Mouse (Mus musculus) erythroblast, adult 5-6 weeks (primary cell): ENCODE data around the gene Tgfbr3. TPM values are rescaled to one million over a fixed set of nuclear protein-coding genes. Genes with fewer than 3 reads are reported as not detected.

Experiments
- ATAC-seq: replicated peaks from 2 replicates; pipeline ENCODE4 v1.8.0; 2016; ENCODE audit warnings: moderate number of reproducible peaks, mild to moderate bottlenecking, moderate TSS enrichment, inconsistent platforms; ENCODE audit not compliant: poor library complexity, low FRiP score, severe bottlenecking
- total RNA-seq, 2 experiments: library from RNA; stranded (forward) in 1 of 2; stranded (reverse) in 1 of 2; fragments of 150-400 nt in 1 of 2; fragments of 200-764, 138-1000 nt in 1 of 2; gene quantifications; 2 replicates each; pipeline versions ENCODE4 v1.2.3 to v1.2.4; 2015 to 2017; ENCODE audit warnings: low replicate concordance in 2 of 2

Gene Tgfbr3
- total RNA-seq, 2 experiments from 2014 or later = 1.5 to 2.6 TPM

DNA sequence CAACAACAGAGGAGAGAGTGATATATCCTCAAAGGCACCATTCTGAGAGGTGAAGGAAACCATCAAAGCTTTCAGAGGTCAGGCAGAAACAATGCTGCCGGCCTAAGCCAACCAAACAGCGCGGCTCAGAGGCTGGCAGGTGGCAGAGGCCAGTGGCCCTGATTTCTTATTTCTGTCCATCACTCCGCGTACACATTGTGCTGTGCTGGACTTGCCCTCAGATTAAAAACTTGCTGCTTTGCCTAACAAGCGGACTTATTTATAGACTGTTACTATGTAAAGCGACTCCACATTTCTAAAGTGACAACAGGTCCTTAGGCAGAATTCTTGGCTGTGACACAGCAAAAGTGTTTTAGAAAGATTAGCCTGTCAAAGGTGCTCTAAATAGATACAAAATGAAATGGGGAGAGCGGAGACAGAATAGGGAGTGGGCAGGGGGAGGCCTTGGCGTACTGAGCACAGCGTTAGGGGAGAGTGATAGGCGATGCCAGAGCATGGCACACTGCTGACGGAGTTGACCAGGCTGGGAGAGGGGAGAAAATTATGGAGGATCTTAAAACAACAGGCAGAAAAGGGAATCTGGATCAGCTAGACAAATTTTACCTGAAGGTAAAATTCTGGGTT, 227.1 kb downstream of the Tgfbr3 start:
- no peak for ATAC-seq

DNA sequence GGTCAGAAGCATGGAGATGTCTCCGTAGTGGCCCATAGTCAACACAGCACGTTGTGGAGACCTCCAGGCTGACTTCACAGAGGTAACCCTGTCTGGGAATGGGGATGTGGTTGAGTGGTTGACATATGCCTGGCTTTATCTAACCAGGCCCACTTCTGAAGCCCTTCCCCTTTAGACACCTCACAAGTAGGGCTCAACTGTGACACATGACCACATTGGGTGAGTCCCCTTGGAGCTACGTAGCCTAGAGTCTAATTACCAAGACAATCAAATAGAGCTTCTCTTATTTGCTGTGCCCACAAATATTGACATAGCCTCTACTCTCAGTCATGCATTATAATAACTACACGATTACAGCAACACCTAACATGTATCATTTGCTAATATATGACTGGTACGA, 229.9 kb downstream of the Tgfbr3 start:
- no peak for ATAC-seq

DNA sequence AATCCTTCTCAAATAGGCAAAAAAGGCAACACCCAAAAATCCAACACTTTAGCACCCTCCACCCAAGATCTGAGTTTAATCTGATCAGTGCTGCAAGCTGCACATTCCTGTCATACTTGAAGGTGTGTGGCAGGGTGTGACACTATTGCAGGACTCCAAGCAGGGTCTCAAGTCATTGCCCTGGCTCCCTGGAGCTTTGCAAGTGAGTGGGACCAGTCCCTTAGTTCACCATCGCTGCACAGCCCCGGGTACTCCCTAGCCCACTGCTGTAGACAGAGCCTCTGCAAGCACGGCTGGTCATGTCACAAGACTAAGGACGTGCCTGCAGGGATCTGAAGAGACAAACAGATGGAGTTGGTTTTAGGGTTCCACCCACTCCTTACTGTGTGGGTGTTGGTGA, 230.8 kb downstream of the Tgfbr3 start:
- ATAC-seq = no peak

Other genes starting within 250 kb of the Tgfbr3 start
- gene Brdt, start 41.5 kb upstream of the Tgfbr3 start, total RNA-seq (2015; ENCODE audit: low replicate concordance) = not detected in 2 replicates
- not detected in 2 replicates for gene Brdt, start 41.5 kb upstream of the Tgfbr3 start, total RNA-seq (2017; ENCODE audit: low replicate concordance)
- gene Ephx4, start 113.1 kb upstream of the Tgfbr3 start, total RNA-seq (2015; ENCODE audit: low replicate concordance) = not detected in 2 replicates
- not detected in 2 replicates for gene Ephx4, start 113.1 kb upstream of the Tgfbr3 start, total RNA-seq (2017; ENCODE audit: low replicate concordance)
- gene Lpcat2b, start 141.9 kb upstream of the Tgfbr3 start, total RNA-seq (2015; ENCODE audit: low replicate concordance) = not detected in 2 replicates
- not detected in 2 replicates for gene Lpcat2b, start 141.9 kb upstream of the Tgfbr3 start, total RNA-seq (2017; ENCODE audit: low replicate concordance)
- gene Btbd8, start 148.4 kb upstream of the Tgfbr3 start, total RNA-seq (2015; ENCODE audit: low replicate concordance) = 1.9 and 3.1 TPM in 2 replicates
- 5.9 and 6.1 TPM in 2 replicates for gene Btbd8, start 148.4 kb upstream of the Tgfbr3 start, total RNA-seq (2017; ENCODE audit: low replicate concordance)
- gene Gm42669, start 218.0 kb upstream of the Tgfbr3 start, total RNA-seq (2015; ENCODE audit: low replicate concordance) = 0.63 TPM in 1 of 2 replicates, not detected in the other
- gene Gm42669, start 218.0 kb upstream of the Tgfbr3 start, total RNA-seq (2017; ENCODE audit: low replicate concordance) = 0.34 and 1.5 TPM in 2 replicates
- gene 1700028K03Rik, start 245.1 kb upstream of the Tgfbr3 start, total RNA-seq (2015; ENCODE audit: low replicate concordance) = not detected in 2 replicates
- 0.17 TPM in 1 of 2 replicates, not detected in the other for gene 1700028K03Rik, start 245.1 kb upstream of the Tgfbr3 start, total RNA-seq (2017; ENCODE audit: low replicate concordance)